Mouse (Mus musculus) liver, embryonic 11.5 days (tissue): ENCODE data around the gene Plcl2. TPM values are rescaled to one million over a fixed set of nuclear protein-coding genes. Genes with fewer than 3 reads are reported as not detected.
A peak's percentile ranks its signal among the peaks of the same experiment; 100 is the strongest.

Experiments
- ATAC-seq: fragments of 200-750 bp; cut with Nextera tagmentation; replicated peaks from 2 replicates; pipeline ENCODE4 v1.8.0; 2017; ENCODE audit warnings: moderate number of reproducible peaks, mild to moderate bottlenecking, moderate TSS enrichment, moderate library complexity; ENCODE audit not compliant: low FRiP score
- DNase-seq: peaks from one replicate; pipeline ENCODE4 v3.0.0-alpha.2; 2017; ENCODE audit warnings: low spot score
- H3K27ac ChIP-seq: fragments of 300-500 bp; sonication (generic); 2 replicates; pipeline ENCODE4 v1.5.1; 2014; ENCODE audit warnings: mild to moderate bottlenecking, low read depth, low read length, control low read depth
- H3K27me3 ChIP-seq: fragments of 300-500 bp; sonication (generic); replicated peaks from 2 replicates; pipeline ENCODE4 v1.6.1; 2014; ENCODE audit warnings: low read length, mixed read lengths; ENCODE audit not compliant: control insufficient read depth, insufficient read depth
- H3K36me3 ChIP-seq: fragments of 300-500 bp; sonication (generic); 2 replicates; pipeline ENCODE4 v1.6.1; 2014; ENCODE audit warnings: mild to moderate bottlenecking, low read length, moderate library complexity, mixed read lengths; ENCODE audit not compliant: control insufficient read depth, insufficient read depth
- H3K4me1 ChIP-seq: fragments of 300-500 bp; sonication (generic); replicated peaks from 2 replicates; pipeline ENCODE4 v1.6.1; 2014; ENCODE audit warnings: low read length, mixed read lengths; ENCODE audit not compliant: control insufficient read depth, insufficient read depth
- H3K4me2 ChIP-seq: fragments of 300-500 bp; sonication (generic); 2 replicates; pipeline ENCODE4 v1.6.1; 2014; ENCODE audit warnings: mild to moderate bottlenecking, control low read depth, moderate library complexity
- H3K4me3 ChIP-seq: fragments of 300-500 bp; sonication (generic); 2 replicates; pipeline ENCODE4 v1.5.1; 2014; ENCODE audit warnings: low read depth, low read length, control low read depth
- H3K9ac ChIP-seq: fragments of 300-500 bp; sonication (generic); 2 replicates; pipeline ENCODE4 v1.6.1; 2014; ENCODE audit warnings: low read depth, low read length, control low read depth
- H3K9me3 ChIP-seq: fragments of 300-500 bp; sonication (generic); 2 replicates; pipeline ENCODE4 v1.6.1; 2016; ENCODE audit warnings: low read length, inconsistent platforms, mixed read lengths; ENCODE audit not compliant: control insufficient read depth
- WGBS: fragments of 180-500 bp; shearing (Covaris S2); extraction: QIAGEN DNeasy Blood & Tissue Kit; methylation state at CpG from one replicate; pipeline ENCODE4 v1.1.7; 2014; 5-methylcytosine and 5-hydroxymethylcytosine counted together
- polyA plus RNA-seq: library from polyadenylated mRNA; unstranded; fragments of >200 nt; fragmentation: Nextera tagmentation; extraction: Ambion mirVana; gene quantifications from 2 replicates; pipeline ENCODE4 v1.2.1, GENCODE M21; 2014

Gene Plcl2
- polyA plus RNA-seq, 1 experiment from 2014 or later = 3.4 TPM

GRCm38 (mm10) chr17:50508055-50508774 is 988 bp upstream of the Plcl2 start:
- H3K9me3 ChIP-seq = no peaks in the 10 kb centered on the region
- H3K9ac ChIP-seq = peak overlapping the region; percentile 86
- WGBS = 17% methylated on average over 18 of the region's 18 CpGs
- no peak overlapping the region for H3K27ac ChIP-seq
- H3K4me3 ChIP-seq = peak overlapping the region; percentile 88
- peak overlapping the region; percentile 90 for H3K4me2 ChIP-seq
- peak; percentile 8; the same call in 1 of the 2 replicates for ATAC-seq
- peaks cover 17% of the 10 kb centered on the region for H3K4me1 ChIP-seq
- H3K27me3 ChIP-seq = peaks cover 3% of the 10 kb centered on the region; the same call in 1 of the 2 replicates
- DNase-seq = no peak
- H3K36me3 ChIP-seq = no peaks in the 10 kb centered on the region

- Histone ChIP-seq H3K4me1 (peaks cover 17% of the 10 kb centered on the region), H3K4me2 (peak overlapping the region; percentile 90), H3K9me3 (no peaks in the 10 kb centered on the region), H3K27me3 (peaks cover 3% of the 10 kb centered on the region; the same call in 1 of the 2 replicates), H3K9ac (peak overlapping the region; percentile 86), H3K36me3 (no peaks in the 10 kb centered on the region), H3K4me3 (peak overlapping the region; percentile 88), H3K27ac (peak overlapping the region; percentile 48; the same call in 1 of the 2 replicates)
- WGBS = under 1% methylated on average over 49 of the region's 72 CpGs
- peak; percentile 82 for ATAC-seq
- DNase-seq = peak; percentile 80
Measured at GRCm38 (mm10) chr17:50508775-50509250, 390 bp upstream of the Plcl2 start.

GRCm38 (mm10) chr17:50510279-50510678 is 1.1 kb downstream of the Plcl2 start:
- ATAC-seq (no peak), DNase-seq (no peak)
- 56% methylated on average over 2 of the region's 2 CpGs for WGBS
- no peaks in the 10 kb centered on the region for H3K36me3 ChIP-seq
- peaks cover 14% of the 10 kb centered on the region for H3K4me1 ChIP-seq
- H3K4me3 ChIP-seq = peak overlapping the region; percentile 88
- no peak overlapping the region for H3K27ac ChIP-seq
- H3K27me3 ChIP-seq = peaks cover 3% of the 10 kb centered on the region; the same call in 1 of the 2 replicates
- H3K9ac ChIP-seq = peak overlapping the region; percentile 86
- peak overlapping the region; percentile 90 for H3K4me2 ChIP-seq
- H3K9me3 ChIP-seq = no peaks in the 10 kb centered on the region

- WGBS = 57% methylated on average over 1 of the region's 1 CpGs
- peaks cover 3% of the 10 kb centered on the region; the same call in 1 of the 2 replicates for H3K27me3 ChIP-seq
- no peak overlapping the region for H3K9ac ChIP-seq
- peaks cover 14% of the 10 kb centered on the region for H3K4me1 ChIP-seq
- DNase-seq (no peak), ATAC-seq (peak; percentile 50)
- peak overlapping the region; percentile 88 for H3K4me3 ChIP-seq
- no peak overlapping the region for H3K27ac ChIP-seq
- no peaks in the 10 kb centered on the region for H3K36me3 ChIP-seq
- H3K4me2 ChIP-seq = peak overlapping the region; percentile 90
- no peaks in the 10 kb centered on the region for H3K9me3 ChIP-seq
Measured at GRCm38 (mm10) chr17:50510741-50511140, 1.5 kb downstream of the Plcl2 start.

- no peaks in the 10 kb centered on the region for H3K36me3 ChIP-seq
- no peak overlapping the region for H3K9ac ChIP-seq
- 74% methylated on average over 5 of the region's 5 CpGs for WGBS
- no peak overlapping the region for H3K4me2 ChIP-seq
- DNase-seq (no peak), ATAC-seq (no peak)
- no peak overlapping the region for H3K4me3 ChIP-seq
- no peaks in the 10 kb centered on the region for H3K9me3 ChIP-seq
- H3K27me3 ChIP-seq = 0 out of 2 replicates have a peak, but pooled peaks cover 3% of the 10 kb centered on the region
- H3K27ac ChIP-seq = no peak overlapping the region
- H3K4me1 ChIP-seq = peaks cover 14% of the 10 kb centered on the region
Measured at GRCm38 (mm10) chr17:50512222-50512621, 3.0 kb downstream of the Plcl2 start.

GRCm38 (mm10) chr17:50512841-50513240 is 3.6 kb downstream of the Plcl2 start:
- no peaks in the 10 kb centered on the region for H3K36me3 ChIP-seq
- H3K27me3 ChIP-seq = 0 out of 2 replicates have a peak, but pooled peaks cover 1% of the 10 kb centered on the region
- H3K9ac ChIP-seq = no peak overlapping the region
- 87% methylated on average over 7 of the region's 7 CpGs for WGBS
- no peaks in the 10 kb centered on the region for H3K9me3 ChIP-seq
- H3K4me1 ChIP-seq = peaks cover 14% of the 10 kb centered on the region
- H3K4me2 ChIP-seq = no peak overlapping the region
- no peak overlapping the region for H3K4me3 ChIP-seq
- DNase-seq (no peak), ATAC-seq (no peak)
- no peak overlapping the region for H3K27ac ChIP-seq

GRCm38 (mm10) chr17:50513376-50513775 is 4.2 kb downstream of the Plcl2 start:
- H3K27me3 ChIP-seq = no peaks in the 10 kb centered on the region
- no peaks in the 10 kb centered on the region for H3K36me3 ChIP-seq
- H3K4me1 ChIP-seq = peaks cover 11% of the 10 kb centered on the region
- ATAC-seq = no peak
- no peaks in the 10 kb centered on the region for H3K9me3 ChIP-seq
- no peak for DNase-seq
- no peak overlapping the region for H3K27ac ChIP-seq
- no peak overlapping the region for H3K4me3 ChIP-seq
- WGBS = 90% methylated on average over 7 of the region's 7 CpGs
- H3K9ac ChIP-seq = no peak overlapping the region
- no peak overlapping the region for H3K4me2 ChIP-seq

- DNase-seq (no peak), ATAC-seq (no peak)
- Histone ChIP-seq H3K27ac (no peak overlapping the region), H3K4me3 (no peak overlapping the region), H3K36me3 (no peaks in the 10 kb centered on the region), H3K4me2 (no peak overlapping the region), H3K4me1 (peaks cover 10% of the 10 kb centered on the region), H3K9me3 (no peaks in the 10 kb centered on the region), H3K9ac (no peak overlapping the region), H3K27me3 (no peaks in the 10 kb centered on the region)
- 90% methylated on average over 7 of the region's 7 CpGs for whole genome bisulfite sequencing
Measured at GRCm38 (mm10) chr17:50514012-50514411, 4.8 kb downstream of the Plcl2 start.

GRCm38 (mm10) chr17:50515926-50516325 is 6.7 kb downstream of the Plcl2 start:
- Histone ChIP-seq H3K27ac (no peak overlapping the region), H3K9me3 (no peaks in the 10 kb centered on the region), H3K36me3 (no peaks in the 10 kb centered on the region), H3K4me1 (no peaks in the 10 kb centered on the region; the same call in 1 of the 2 replicates), H3K27me3 (no peaks in the 10 kb centered on the region), H3K4me2 (no peak overlapping the region), H3K9ac (no peak overlapping the region), H3K4me3 (no peak overlapping the region)
- ATAC-seq = no peak
- DNase-seq = no peak
- WGBS = 87% methylated on average over 4 of the region's 4 CpGs
